Mouse (Mus musculus): ENCODE results near the gene Clk4.

GRCm38 (mm10) chr11:51265326-51265725 lies 3.8 kb downstream of the Clk4 start:
- TF ChIP-seq GATA1 (IDR thresholded peaks at IDR 0.05; ENCODE audit: borderline replicate concordance, low read length), result no peak
- peak; percentile 38; the same call in 1 of the 2 replicates for TF ChIP-seq CTCF (IDR thresholded peaks at IDR 0.05; ENCODE audit: low read depth, low read length)
- no peak for TF ChIP-seq GATA2 (IDR thresholded peaks at IDR 0.05; ENCODE audit: borderline replicate concordance, low read depth, low read length)
